Mouse (Mus musculus): ENCODE measurements around the gene H2-D1. TPM values are rescaled to one million over a fixed set of nuclear protein-coding genes. Genes with fewer than 3 reads are reported as not detected.

The H2-D1 gene
- polyA plus RNA-seq, 1 experiment from 2014 or later = 141 TPM

DNA sequence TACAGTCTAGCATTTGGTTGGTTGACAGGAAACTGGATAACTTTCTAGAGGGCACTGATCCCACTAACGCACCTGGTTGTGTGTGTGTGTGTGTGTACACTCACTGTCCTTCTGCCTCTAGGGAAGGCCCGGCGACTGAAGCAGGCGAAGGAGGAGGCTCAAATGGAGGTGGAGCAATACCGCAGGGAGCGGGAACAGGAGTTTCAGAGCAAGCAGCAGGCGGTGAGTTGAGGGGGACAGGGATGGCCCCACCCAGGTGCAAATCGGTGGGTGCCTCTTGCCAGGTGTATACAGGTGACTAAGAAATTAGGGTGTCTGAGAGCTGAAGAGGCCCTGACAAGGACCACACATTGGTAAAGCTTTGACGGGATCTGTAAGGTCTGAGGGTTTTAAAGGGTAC is 25.5 kb upstream of the H2-D1 start:
- Histone ChIP-seq H3K27ac (ENCODE audit: low read length) (no peak overlapping the region), H3K4me2 (ENCODE audit: low read depth, low read length) (no peak overlapping the region), H3K36me3 (ENCODE audit: control insufficient read depth, insufficient read depth, low read length) (peaks cover 2% of the 10 kb centered on the region; the same call in 1 of the 2 replicates), H3K9ac (ENCODE audit: low read length) (no peak overlapping the region), H3K4me1 (replicated peaks; ENCODE audit: control insufficient read depth, insufficient read depth, low read length) (peaks cover 37% of the 10 kb centered on the region), H3K27me3 (ENCODE audit: control insufficient read depth, insufficient read depth, low read depth, low read length) (no peaks in the 10 kb centered on the region), H3K4me3 (ENCODE audit: low read length) (no peak overlapping the region), H3K9me3 (ENCODE audit: control insufficient read depth, low read length) (no peaks in the 10 kb centered on the region)
- no peak for ATAC-seq (ENCODE audit: low read depth)
- WGBS = 74% methylated on average over 9 of the region's 9 CpGs

DNA sequence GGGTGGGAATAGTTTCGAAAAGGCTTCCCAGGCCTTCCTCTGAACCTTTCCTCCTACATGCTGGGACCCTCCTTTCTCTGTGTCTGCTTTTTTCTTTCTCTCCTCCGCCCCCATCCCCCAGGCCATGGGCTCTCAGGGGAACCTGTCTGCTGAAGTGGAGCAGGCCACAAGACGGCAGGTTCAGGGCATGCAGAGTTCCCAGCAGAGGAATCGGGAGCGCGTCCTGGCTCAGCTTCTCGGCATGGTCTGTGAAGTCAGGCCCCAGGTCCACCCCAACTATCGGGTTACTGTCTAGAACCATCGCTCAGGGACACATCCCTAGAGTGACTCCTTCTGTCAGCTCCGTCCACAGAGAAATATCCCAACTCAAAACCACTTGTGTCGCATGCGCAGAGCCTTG is 25.0 kb upstream of the H2-D1 start:
- Histone ChIP-seq H3K4me1 (replicated peaks; ENCODE audit: control insufficient read depth, insufficient read depth, low read length) (peaks cover 34% of the 10 kb centered on the region), H3K27ac (ENCODE audit: low read length) (no peak overlapping the region), H3K4me2 (ENCODE audit: low read depth, low read length) (no peak overlapping the region), H3K4me3 (ENCODE audit: low read length) (no peak overlapping the region), H3K27me3 (ENCODE audit: control insufficient read depth, insufficient read depth, low read depth, low read length) (no peaks in the 10 kb centered on the region), H3K9me3 (ENCODE audit: control insufficient read depth, low read length) (no peaks in the 10 kb centered on the region), H3K9ac (ENCODE audit: low read length) (no peak overlapping the region), H3K36me3 (ENCODE audit: control insufficient read depth, insufficient read depth, low read length) (peaks cover 2% of the 10 kb centered on the region; the same call in 1 of the 2 replicates)
- ATAC-seq (ENCODE audit: low read depth) = no peak
- WGBS = 84% methylated on average over 12 of the region's 12 CpGs

DNA sequence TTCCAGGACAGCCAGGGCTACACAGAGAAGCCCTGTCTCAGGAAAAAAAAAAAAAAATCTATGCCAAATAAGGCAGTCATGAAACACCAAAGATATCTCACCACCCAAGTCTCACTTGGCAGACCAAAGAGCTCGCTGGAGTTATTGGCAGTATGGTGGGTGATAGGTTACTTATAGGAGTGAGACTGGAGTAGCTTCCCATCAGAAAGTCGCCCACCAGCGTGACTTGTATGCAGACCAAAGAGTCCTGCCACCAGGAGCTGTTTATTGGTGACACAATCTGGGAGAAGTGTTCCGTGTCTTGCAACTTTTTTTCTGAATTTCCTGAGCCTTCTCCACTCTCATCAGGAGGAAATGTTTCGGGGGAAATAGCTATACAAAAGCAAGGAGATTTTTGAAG is 22.8 kb upstream of the H2-D1 start:
- 68% methylated on average over 5 of the region's 5 CpGs for WGBS
- Histone ChIP-seq H3K27me3 (ENCODE audit: control insufficient read depth, insufficient read depth, low read depth, low read length) (no peaks in the 10 kb centered on the region), H3K4me3 (ENCODE audit: low read length) (no peak overlapping the region), H3K27ac (ENCODE audit: low read length) (no peak overlapping the region), H3K4me2 (ENCODE audit: low read depth, low read length) (no peak overlapping the region), H3K9me3 (ENCODE audit: control insufficient read depth, low read length) (no peaks in the 10 kb centered on the region), H3K9ac (ENCODE audit: low read length) (0 out of 2 replicates have a peak overlapping the region, but pooled peaks have one; percentile 4), H3K36me3 (ENCODE audit: control insufficient read depth, insufficient read depth, low read length) (peaks cover 16% of the 10 kb centered on the region), H3K4me1 (replicated peaks; ENCODE audit: control insufficient read depth, insufficient read depth, low read length) (peaks cover 29% of the 10 kb centered on the region)
- no peak for ATAC-seq (ENCODE audit: low read depth)

DNA sequence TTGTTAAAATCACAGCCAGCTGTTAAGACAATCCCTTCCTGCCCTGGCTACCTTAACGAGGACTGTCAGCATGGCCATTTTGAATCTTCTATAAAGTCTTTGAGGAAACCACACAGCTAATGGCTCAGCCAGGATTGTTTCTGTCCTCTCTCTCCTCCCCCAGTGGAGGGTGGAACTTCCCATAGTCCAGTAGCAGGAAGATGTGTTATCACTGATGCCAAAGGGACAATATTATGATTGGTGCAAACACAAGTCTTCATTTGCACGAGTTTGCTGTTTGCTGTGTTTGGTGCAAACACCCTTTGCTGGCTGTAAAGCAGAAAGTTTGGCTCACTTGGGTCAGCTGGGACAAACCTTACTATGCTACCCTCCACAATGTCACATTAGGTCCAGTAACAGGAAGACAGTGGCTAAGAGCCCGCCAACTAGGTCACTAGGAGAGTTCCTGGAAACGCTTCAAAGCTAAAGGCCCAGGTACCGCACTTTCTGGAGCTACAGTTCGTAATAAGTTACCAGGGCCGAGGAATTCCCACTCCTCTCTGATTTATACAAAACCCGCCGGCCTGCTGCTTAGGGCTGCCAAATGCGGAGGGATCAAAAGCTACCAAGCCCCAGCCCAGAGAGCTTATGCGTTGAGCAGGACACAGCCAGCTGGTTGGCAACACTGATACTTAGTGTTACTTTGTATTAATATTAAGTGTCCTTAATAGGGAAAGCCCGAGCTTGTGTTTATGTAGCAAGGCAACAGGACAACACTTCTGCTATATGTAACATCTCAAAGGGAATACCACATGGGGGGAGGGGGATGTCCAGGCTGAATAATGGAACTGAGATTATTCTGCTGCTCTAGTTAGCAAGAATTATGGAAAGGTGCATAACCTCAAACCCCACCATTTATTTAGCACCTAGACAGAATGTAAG is 21.9 kb upstream of the H2-D1 start:
- WGBS = 24% methylated on average over 12 of the region's 12 CpGs
- ATAC-seq (ENCODE audit: low read depth) = peak; percentile 1; the same call in 1 of the 2 replicates
- Histone ChIP-seq H3K4me3 (ENCODE audit: low read length) (peak overlapping the region; percentile 88), H3K4me2 (ENCODE audit: low read depth, low read length) (peak overlapping the region; percentile 71), H3K27ac (ENCODE audit: low read length) (peak overlapping the region; percentile 98), H3K36me3 (ENCODE audit: control insufficient read depth, insufficient read depth, low read length) (peaks cover 21% of the 10 kb centered on the region), H3K4me1 (replicated peaks; ENCODE audit: control insufficient read depth, insufficient read depth, low read length) (peaks cover 36% of the 10 kb centered on the region), H3K27me3 (ENCODE audit: control insufficient read depth, insufficient read depth, low read depth, low read length) (no peaks in the 10 kb centered on the region), H3K9me3 (ENCODE audit: control insufficient read depth, low read length) (no peaks in the 10 kb centered on the region), H3K9ac (ENCODE audit: low read length) (peak overlapping the region; percentile 99)

DNA sequence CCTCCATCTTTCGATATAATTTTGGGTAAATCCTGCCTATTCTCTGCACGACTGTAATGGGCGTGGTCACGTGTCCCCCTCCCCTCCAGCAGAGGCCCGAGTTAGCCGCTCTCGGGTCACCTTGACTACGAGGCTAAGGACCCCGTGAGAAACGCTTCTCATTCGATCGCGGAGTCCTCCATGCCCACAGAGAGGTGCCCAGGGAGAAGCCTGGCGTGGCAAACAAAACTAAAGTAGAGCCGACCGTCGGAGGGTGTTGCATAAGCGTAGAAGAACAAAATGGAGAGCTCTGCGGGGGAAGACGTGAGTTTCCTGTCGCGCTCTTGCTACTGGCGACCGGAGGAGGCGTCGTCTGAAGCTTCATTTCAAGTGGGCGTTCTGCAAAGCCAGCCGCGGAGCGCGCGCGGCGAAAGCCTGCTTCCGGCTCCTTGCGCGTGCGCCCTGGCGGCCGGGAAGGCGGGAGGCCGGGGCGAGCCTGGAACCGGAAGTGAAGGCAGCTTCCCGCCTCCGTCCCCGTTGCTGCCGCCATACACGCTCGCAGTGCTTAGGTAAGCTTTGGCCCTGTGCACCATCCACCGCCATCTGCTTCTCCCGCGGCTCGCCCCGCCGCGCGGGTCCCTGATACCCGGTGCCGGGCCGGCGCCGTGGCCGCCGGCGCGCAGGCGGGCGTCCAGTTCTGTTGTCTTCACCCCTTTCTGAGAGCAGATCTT is 21.1 kb upstream of the H2-D1 start, which contains the start of gene Ddx39b:
TSS of gene Ddx39b (plus strand) at position 442 of the 710 bp plus-strand sequence.
- peaks cover 35% of the 10 kb centered on the region for H3K4me1 ChIP-seq (replicated peaks; ENCODE audit: control insufficient read depth, insufficient read depth, low read length)
- no peaks in the 10 kb centered on the region for H3K9me3 ChIP-seq (ENCODE audit: control insufficient read depth, low read length)
- under 1% methylated on average over 69 of the region's 69 CpGs for WGBS
- H3K27me3 ChIP-seq (ENCODE audit: control insufficient read depth, insufficient read depth, low read depth, low read length) = no peaks in the 10 kb centered on the region
- H3K27ac ChIP-seq (ENCODE audit: low read length) = peak within 1 kb of the TSS; percentile 98
- H3K4me2 ChIP-seq (ENCODE audit: low read depth, low read length) = peak within 1 kb of the TSS; percentile 89
- peak within 1 kb of the TSS; percentile 88 for H3K4me3 ChIP-seq (ENCODE audit: low read length)
- peaks cover 29% of the 10 kb centered on the region for H3K36me3 ChIP-seq (ENCODE audit: control insufficient read depth, insufficient read depth, low read length)
- H3K9ac ChIP-seq (ENCODE audit: low read length) = peak within 1 kb of the TSS; percentile 99
- peak; percentile 91 for ATAC-seq (ENCODE audit: low read depth)

DNA sequence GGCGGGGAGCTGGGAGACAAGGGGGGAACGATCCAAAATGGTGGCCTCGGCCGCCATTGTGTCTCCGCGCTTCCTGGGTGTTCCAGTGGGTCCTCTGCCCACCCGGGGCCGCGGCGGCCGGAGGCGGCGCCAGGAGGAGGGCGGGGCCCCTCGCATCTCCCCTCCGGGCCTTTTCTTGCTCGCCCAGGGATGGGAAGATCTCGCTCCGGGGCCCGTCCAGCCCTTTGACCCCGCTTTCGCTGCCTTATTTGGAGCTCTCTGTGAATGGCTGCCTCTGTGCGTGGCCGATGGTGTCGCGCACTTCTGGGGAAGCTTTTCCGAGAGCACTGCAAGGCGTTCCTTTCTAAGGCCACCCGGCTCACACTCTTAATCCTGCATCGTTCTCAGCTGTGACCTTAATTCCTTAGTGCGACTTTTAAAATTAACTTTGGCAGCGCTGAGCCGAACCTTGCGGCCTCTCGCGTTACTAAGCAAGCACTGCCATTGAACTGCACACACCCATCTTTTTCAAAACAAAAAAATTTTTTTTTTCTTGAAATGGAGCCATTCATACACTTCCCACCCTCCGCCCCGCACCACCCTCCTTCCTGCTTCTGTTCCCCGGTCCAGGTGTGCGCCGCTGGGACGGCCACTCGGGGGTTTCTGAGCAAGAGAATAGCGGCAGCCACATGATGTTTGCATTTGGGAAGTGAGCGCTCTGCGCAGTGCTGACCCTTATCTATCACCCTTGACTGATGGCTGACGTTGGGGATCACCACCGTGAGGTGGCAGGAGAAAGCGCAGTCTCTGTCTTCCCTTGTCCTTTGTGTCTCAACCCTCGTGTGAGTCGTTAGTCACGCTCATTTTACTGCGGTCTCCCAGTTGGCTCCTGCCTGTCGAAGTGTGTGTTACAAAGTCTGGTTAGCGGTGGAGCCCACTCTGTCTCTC is 20.3 kb upstream of the H2-D1 start:
- WGBS = under 1% methylated on average over 55 of the region's 55 CpGs
- Histone ChIP-seq H3K4me3 (ENCODE audit: low read length) (peak overlapping the region; percentile 88), H3K36me3 (ENCODE audit: control insufficient read depth, insufficient read depth, low read length) (peaks cover 36% of the 10 kb centered on the region), H3K9me3 (ENCODE audit: control insufficient read depth, low read length) (no peaks in the 10 kb centered on the region), H3K9ac (ENCODE audit: low read length) (peak overlapping the region; percentile 99), H3K27me3 (ENCODE audit: control insufficient read depth, insufficient read depth, low read depth, low read length) (no peaks in the 10 kb centered on the region), H3K27ac (ENCODE audit: low read length) (peak overlapping the region; percentile 98), H3K4me2 (ENCODE audit: low read depth, low read length) (peak overlapping the region; percentile 89), H3K4me1 (replicated peaks; ENCODE audit: control insufficient read depth, insufficient read depth, low read length) (peaks cover 32% of the 10 kb centered on the region)
- ATAC-seq (ENCODE audit: low read depth) = peak; percentile 53

DNA sequence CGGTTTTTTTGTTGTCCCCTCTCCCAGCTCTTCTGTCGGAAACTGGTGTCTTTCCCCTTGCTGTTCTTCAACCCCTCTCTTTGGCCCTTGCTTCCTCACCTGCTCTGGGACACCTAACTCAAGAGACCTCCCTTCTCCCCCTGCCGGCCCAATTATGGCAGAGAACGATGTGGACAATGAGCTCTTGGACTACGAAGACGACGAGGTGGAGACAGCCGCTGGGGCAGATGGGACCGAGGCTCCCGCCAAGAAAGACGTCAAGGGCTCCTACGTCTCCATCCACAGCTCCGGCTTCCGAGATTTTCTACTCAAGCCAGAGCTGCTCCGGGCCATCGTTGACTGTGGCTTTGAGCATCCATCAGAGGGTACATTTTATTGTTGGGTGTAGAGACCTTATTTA is 19.4 kb upstream of the H2-D1 start:
- peaks cover 32% of the 10 kb centered on the region for H3K4me1 ChIP-seq (replicated peaks; ENCODE audit: control insufficient read depth, insufficient read depth, low read length)
- peak overlapping the region; percentile 99 for H3K9ac ChIP-seq (ENCODE audit: low read length)
- no peaks in the 10 kb centered on the region for H3K27me3 ChIP-seq (ENCODE audit: control insufficient read depth, insufficient read depth, low read depth, low read length)
- H3K36me3 ChIP-seq (ENCODE audit: control insufficient read depth, insufficient read depth, low read length) = peaks cover 42% of the 10 kb centered on the region
- H3K9me3 ChIP-seq (ENCODE audit: control insufficient read depth, low read length) = no peaks in the 10 kb centered on the region
- ATAC-seq (ENCODE audit: low read depth) = no peak
- H3K4me3 ChIP-seq (ENCODE audit: low read length) = peak overlapping the region; percentile 88
- H3K27ac ChIP-seq (ENCODE audit: low read length) = peak overlapping the region; percentile 98
- H3K4me2 ChIP-seq (ENCODE audit: low read depth, low read length) = peak overlapping the region; percentile 89
- under 1% methylated on average over 16 of the region's 16 CpGs for WGBS

DNA sequence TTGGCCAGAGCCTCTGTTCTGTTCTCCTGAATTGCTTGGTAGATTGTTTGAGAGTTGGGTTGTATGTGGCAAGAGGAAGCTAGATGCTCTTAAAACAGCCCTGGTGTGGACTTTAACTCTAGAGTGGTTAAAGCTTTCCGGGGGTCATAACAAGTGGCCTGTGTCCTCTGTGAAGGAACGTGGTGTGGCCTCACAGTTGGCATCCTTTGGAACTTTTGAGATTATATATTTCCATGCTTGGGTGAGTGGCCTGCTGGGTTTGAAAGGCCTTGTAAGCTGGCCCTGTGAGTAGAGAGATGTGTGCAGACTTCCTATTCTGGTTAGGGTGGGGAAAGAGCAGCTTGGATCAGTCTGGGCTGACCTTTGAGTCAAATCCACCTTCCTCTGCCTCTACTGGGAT is 17.5 kb upstream of the H2-D1 start:
- H3K9me3 ChIP-seq (ENCODE audit: control insufficient read depth, low read length) = no peaks in the 10 kb centered on the region
- WGBS = 47% methylated on average over 2 of the region's 2 CpGs
- peaks cover 61% of the 10 kb centered on the region for H3K36me3 ChIP-seq (ENCODE audit: control insufficient read depth, insufficient read depth, low read length)
- peaks cover 32% of the 10 kb centered on the region for H3K4me1 ChIP-seq (replicated peaks; ENCODE audit: control insufficient read depth, insufficient read depth, low read length)
- H3K27ac ChIP-seq (ENCODE audit: low read length) = no peak overlapping the region
- no peak overlapping the region for H3K4me3 ChIP-seq (ENCODE audit: low read length)
- H3K4me2 ChIP-seq (ENCODE audit: low read depth, low read length) = peak overlapping the region; percentile 89; the same call in 1 of the 2 replicates
- H3K27me3 ChIP-seq (ENCODE audit: control insufficient read depth, insufficient read depth, low read depth, low read length) = no peaks in the 10 kb centered on the region
- ATAC-seq (ENCODE audit: low read depth) = no peak
- no peak overlapping the region for H3K9ac ChIP-seq (ENCODE audit: low read length)
